Mouse (Mus musculus) embryonic facial prominence, embryonic 11.5 days (tissue): ENCODE results near the gene Zfp973. TPM values are rescaled to one million over a fixed set of nuclear protein-coding genes. Genes with fewer than 3 reads are reported as not detected.
"Not testable (repeated sequence)": the region's sequence is repeated elsewhere in the genome, so short reads cannot be mapped to it uniquely, and the experiment has no call there.

Experiments
- ATAC-seq: fragments of 200-750 bp; cut with Nextera tagmentation; replicated peaks from 2 replicates; pipeline ENCODE4 v1.8.0; 2017; ENCODE audit warnings: low read depth; ENCODE audit not compliant: insufficient number of reproducible peaks, low FRiP score, low TSS enrichment
- DNase-seq: peaks from one replicate; pipeline ENCODE4 v3.0.0-alpha.2; 2015; ENCODE audit warnings: low spot score
- H3K27ac ChIP-seq: fragments of 300-500 bp; sonication (generic); replicated peaks from 2 replicates; pipeline ENCODE4 v1.5.1; 2014; ENCODE audit warnings: mild to moderate bottlenecking, low read depth, low read length, control low read depth
- H3K27me3 ChIP-seq: fragments of 300-500 bp; sonication (generic); 2 replicates; pipeline ENCODE4 v1.6.1; 2014; ENCODE audit warnings: mild to moderate bottlenecking, low read length, moderate library complexity, mixed read lengths; ENCODE audit not compliant: control insufficient read depth, insufficient read depth
- H3K36me3 ChIP-seq: fragments of 300-500 bp; sonication (generic); replicated peaks from 2 replicates; pipeline ENCODE4 v1.6.1; 2014; ENCODE audit warnings: low read depth, mild to moderate bottlenecking, low read length, moderate library complexity, mixed read lengths; ENCODE audit not compliant: control insufficient read depth, insufficient read depth
- H3K4me1 ChIP-seq: fragments of 300-500 bp; sonication (generic); 2 replicates; pipeline ENCODE4 v1.6.1; 2014; ENCODE audit warnings: low read length, mixed read lengths; ENCODE audit not compliant: control insufficient read depth, insufficient read depth
- H3K4me2 ChIP-seq: fragments of 300-500 bp; sonication (generic); 2 replicates; pipeline ENCODE4 v1.6.1; 2014; ENCODE audit warnings: low read depth, mild to moderate bottlenecking, control low read depth, low read length, moderate library complexity
- H3K4me3 ChIP-seq: fragments of 300-500 bp; sonication (generic); 2 replicates; pipeline ENCODE4 v1.5.1; 2014; ENCODE audit warnings: low read depth, low read length, control low read depth
- H3K9ac ChIP-seq: fragments of 300-500 bp; sonication (generic); replicated peaks from 2 replicates; pipeline ENCODE4 v1.6.1; 2014; ENCODE audit warnings: mild to moderate bottlenecking, control low read depth, low read length
- H3K9me3 ChIP-seq: fragments of 300-500 bp; sonication (generic); replicated peaks from 2 replicates; pipeline ENCODE4 v1.6.1; 2016; ENCODE audit warnings: mild to moderate bottlenecking, low read length, inconsistent platforms, mixed read lengths; ENCODE audit not compliant: control insufficient read depth
- WGBS: fragments of 180-500 bp; shearing (Covaris S2); extraction: QIAGEN DNeasy Blood & Tissue Kit; methylation state at CpG from one replicate; pipeline ENCODE4 v1.1.7; 2014; 5-methylcytosine and 5-hydroxymethylcytosine counted together
- polyA plus RNA-seq: library from polyadenylated mRNA; unstranded; fragments of >200 nt; fragmentation: Nextera tagmentation; extraction: Ambion mirVana; gene quantifications from 2 replicates; pipeline ENCODE4 v1.2.1, GENCODE M21; 2014

The Zfp973 gene
- polyA plus RNA-seq = 8.8 and 9.8 TPM in 2 replicates

- not testable (repeated sequence) for H3K9me3 ChIP-seq, H3K4me2 ChIP-seq, ATAC-seq
Measured at GRCm38 (mm10) chr2:176670222-176670621, at the start of gene Zfp973. Zfp973 (plus strand) TSS chr2:176670522.

DNA sequence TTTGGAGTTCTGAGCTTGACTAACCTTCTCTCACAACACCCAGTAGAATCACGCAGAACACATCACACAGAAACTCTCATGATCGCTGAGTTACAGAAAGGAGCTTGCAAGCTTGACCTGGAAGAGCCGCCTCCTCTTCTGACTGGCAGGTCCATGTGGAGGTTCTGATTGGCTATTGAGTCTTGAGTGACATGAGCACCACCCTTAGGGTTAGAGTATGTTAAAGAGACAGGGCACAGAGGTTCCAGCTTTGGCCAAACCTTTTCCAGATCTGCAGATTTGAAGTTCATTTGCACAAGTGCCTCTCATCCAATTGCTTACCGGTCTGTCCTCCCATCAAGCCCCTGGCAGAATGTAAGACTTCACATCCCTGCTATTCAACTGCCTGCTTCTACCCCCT is 34.1 kb upstream of the Zfp973 start, which contains the start of gene Gm14308:
Gene Gm14308, minus strand, starts transcription at position 101 of the 400 bp plus-strand sequence.
- H3K27ac ChIP-seq, H3K4me1 ChIP-seq, H3K9ac ChIP-seq, ATAC-seq, H3K27me3 ChIP-seq, H3K4me2 ChIP-seq, H3K9me3 ChIP-seq, H3K4me3 ChIP-seq, H3K36me3 ChIP-seq, DNase-seq: not testable (repeated sequence)
- no CpG with 5 or more reads among the region's 4 CpGs for whole genome bisulfite sequencing

More at GRCm38 (mm10) chr2:176670222-176670621, at the start of gene Zfp973:
- not testable (repeated sequence) for DNase-seq, H3K4me3 ChIP-seq, H3K36me3 ChIP-seq, H3K27ac ChIP-seq, H3K27me3 ChIP-seq, H3K4me1 ChIP-seq, H3K9ac ChIP-seq
- WGBS = no CpG with 5 or more reads among the region's 6 CpGs

- not testable (repeated sequence) for DNase-seq, H3K9me3 ChIP-seq, H3K36me3 ChIP-seq, ATAC-seq, H3K27ac ChIP-seq, H3K9ac ChIP-seq, H3K27me3 ChIP-seq, H3K4me1 ChIP-seq
- Histone ChIP-seq H3K4me2 (peak within 1 kb of the TSS; percentile 16; the same call in 1 of the 2 replicates), H3K4me3 (peak within 1 kb of the TSS; percentile 37)
- no CpG with 5 or more reads among the region's 6 CpGs for WGBS
Measured at GRCm38 (mm10) chr2:176708051-176708450, 37.7 kb downstream of the Zfp973 start, which contains the start of gene Gm14305. Gm14305 (plus strand) TSS chr2:176708328.

Other genes with a start within 250 kb of the Zfp973 start
- 13.0 and 14.3 TPM in 2 replicates for gene Gm14435, start 246.9 kb upstream of the Zfp973 start, polyA plus RNA-seq
- gene Gm14434, start 183.7 kb upstream of the Zfp973 start, polyA plus RNA-seq = 4.6 and 8.1 TPM in 2 replicates
- gene Zfp967, start 149.5 kb upstream of the Zfp973 start, polyA plus RNA-seq = not detected in 2 replicates
- gene Gm14308, start 34.2 kb upstream of the Zfp973 start, polyA plus RNA-seq = 26.9 and 34.5 TPM in 2 replicates
- gene Gm14305, start 37.8 kb downstream of the Zfp973 start, polyA plus RNA-seq = 39.1 and 40.6 TPM in 2 replicates
- gene Gm14295, start 128.1 kb downstream of the Zfp973 start, polyA plus RNA-seq = 14.2 and 14.4 TPM in 2 replicates
- gene Gm14408, start 160.6 kb downstream of the Zfp973 start, polyA plus RNA-seq = not detected in 2 replicates